Mouse (Mus musculus) left cerebral cortex, postnatal 36 days (tissue): ENCODE results near the gene Mgst3. TPM values are rescaled to one million over a fixed set of nuclear protein-coding genes. Genes with fewer than 3 reads are reported as not detected.

Experiments used
- DNase-seq, 2 experiments: peaks; one replicate each; pipeline ENCODE4 v3.0.0; 2021 to 2022; ENCODE audit warnings: low spot score in 2 of 2, mixed read lengths in 1 of 2
- intact Hi-C: fragments of 180-260 bp; cut with DNase I; formaldehyde crosslinking; loops from one replicate; pipeline ENCODE4 v1.15.1; 2025
- microRNA-seq: library from miRNA; unstranded; fragments of <30 nt; microRNA quantifications from one replicate; pipeline ENCODE4 v1.2.0, GENCODE M21; 2022
- total RNA-seq, 2 experiments: library from RNA; stranded (reverse); gene quantifications; 2 replicates each; pipeline ENCODE4 v1.2.3; 2021

Gene Mgst3
- total RNA-seq, 2 experiments from 2014 or later: 105 to 117 TPM

- intact Hi-C loops: no loop called here
- DNase-seq: no peak
Measured at GRCm38 (mm10) chr1:167331106-167331505, 62.5 kb downstream of the Mgst3 start.

GRCm38 (mm10) chr1:167328776-167329175, 64.9 kb downstream of the Mgst3 start:
- DNase-seq: no peak
- intact Hi-C loops: no loop called here

Small RNAs within 50 kb of the gene (microRNA-seq; reads per million reads assigned to microRNA genes)
- not detected for gene Gm25911

Other genes starting within 250 kb of the Mgst3 start
- 10 to 100 TPM; 37.4 to 42.5 TPM for gene Uck2, start 108.5 kb downstream of the Mgst3 start, total RNA-seq
- 10 to 100 TPM; 42.6 to 46.5 TPM for gene Tmco1, start 85.5 kb downstream of the Mgst3 start, total RNA-seq
- gene Aldh9a1, start 43.9 kb downstream of the Mgst3 start, total RNA-seq: 10 to 100 TPM; 16.6 TPM
- not detected for gene Lrrc52, start 72.9 kb upstream of the Mgst3 start, total RNA-seq
- gene Rxrg, start 204.5 kb upstream of the Mgst3 start, total RNA-seq: 10 to 100 TPM in 1 of 2 experiments, 1 to 10 TPM in 1; 9.0 to 10.5 TPM